Mouse (Mus musculus): ENCODE data around the gene Igfbp1.

Igfbp1 gene

GRCm38 (mm10) chr11:7231958-7232357 lies 34.4 kb downstream of the Igfbp1 start:
- DNase-seq (ENCODE audit: low read depth), result no peak

GRCm38 (mm10) chr11:7233333-7233732 lies 35.8 kb downstream of the Igfbp1 start:
- no peak for DNase-seq (ENCODE audit: low read depth)

- DNase-seq (ENCODE audit: low read depth), result no peak
Measured at GRCm38 (mm10) chr11:7234436-7234835, 36.9 kb downstream of the Igfbp1 start.

- no peak for DNase-seq (ENCODE audit: low read depth)
Measured at GRCm38 (mm10) chr11:7234981-7235609, 37.5 kb downstream of the Igfbp1 start.

- DNase-seq (ENCODE audit: low read depth), result no peak
Measured at GRCm38 (mm10) chr11:7236751-7237150, 39.2 kb downstream of the Igfbp1 start.

GRCm38 (mm10) chr11:7237712-7238111 lies 40.1 kb downstream of the Igfbp1 start:
- DNase-seq (ENCODE audit: low read depth), result no peak

GRCm38 (mm10) chr11:7238546-7238945 lies 41.0 kb downstream of the Igfbp1 start:
- DNase-seq (ENCODE audit: low read depth), result no peak

- DNase-seq (ENCODE audit: low read depth), result no peak
Measured at GRCm38 (mm10) chr11:7239041-7239740, 41.6 kb downstream of the Igfbp1 start.

GRCm38 (mm10) chr11:7244782-7245181 lies 47.2 kb downstream of the Igfbp1 start:
- no peak for DNase-seq (ENCODE audit: low read depth)

- no peak for DNase-seq (ENCODE audit: low read depth)
Measured at GRCm38 (mm10) chr11:7250415-7250814, 52.8 kb downstream of the Igfbp1 start.

GRCm38 (mm10) chr11:7250870-7251269 lies 53.3 kb downstream of the Igfbp1 start:
- DNase-seq (ENCODE audit: low read depth), result no peak
